Mouse (Mus musculus): ENCODE data around the gene Gm17078. TPM values are rescaled to one million over a fixed set of nuclear protein-coding genes. Genes with fewer than 3 reads are reported as not detected.
A peak's percentile ranks its signal among the peaks of the same experiment; 100 is the strongest.
"Not testable (repeated sequence)": the region's sequence is repeated elsewhere in the genome, so short reads cannot be mapped to it uniquely, and the experiment has no call there.

The Gm17078 gene
- not detected for total RNA-seq (2021)
- long read RNA-seq, experiment 1, result 0 reads
- long read RNA-seq, experiment 2, result 0 reads

GRCm38 (mm10) chr14:51611210-51611609 is at the start of gene Gm17078:
Gm17078 (minus strand) TSS chr14:51611310.
- DNase-seq (ENCODE audit: low spot score in 2 of 2), result no peak

DNA sequence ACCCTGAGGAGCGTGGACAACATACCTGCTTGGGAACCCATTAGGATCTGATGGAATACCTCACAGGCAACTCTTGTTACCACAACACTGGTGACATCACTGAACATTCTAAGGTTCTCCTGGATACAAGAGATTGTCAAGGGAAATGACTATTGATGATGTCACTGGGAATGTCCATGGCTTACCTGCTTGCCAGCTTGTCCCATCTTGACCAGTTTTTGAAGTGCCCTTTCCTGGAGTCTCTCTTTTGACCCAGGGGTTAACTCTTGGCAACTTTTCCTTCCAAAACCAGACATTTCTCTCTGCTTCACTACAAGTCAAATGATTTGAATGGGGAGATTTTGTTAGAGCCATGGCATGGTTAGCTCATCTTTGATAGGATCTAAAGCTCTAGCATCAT is 24.5 kb upstream of the Gm17078 start, which contains the start of gene Gm4181:
Gm4181 (minus strand) TSS at position 101 of the 400 bp plus-strand sequence.
- not testable (repeated sequence) for DNase-seq (ENCODE audit: low spot score in 2 of 2)

GRCm38 (mm10) chr14:51632426-51632825 is 21.3 kb upstream of the Gm17078 start:
- peak; percentile 8 to 26 for DNase-seq (ENCODE audit: low spot score in 2 of 2)

GRCm38 (mm10) chr14:51592039-51592438 is 19.1 kb downstream of the Gm17078 start, which contains the start of gene Gm17174:
Gm17174 (minus strand) TSS chr14:51592139.
- not testable (repeated sequence) for DNase-seq (ENCODE audit: low spot score in 2 of 2)

DNA sequence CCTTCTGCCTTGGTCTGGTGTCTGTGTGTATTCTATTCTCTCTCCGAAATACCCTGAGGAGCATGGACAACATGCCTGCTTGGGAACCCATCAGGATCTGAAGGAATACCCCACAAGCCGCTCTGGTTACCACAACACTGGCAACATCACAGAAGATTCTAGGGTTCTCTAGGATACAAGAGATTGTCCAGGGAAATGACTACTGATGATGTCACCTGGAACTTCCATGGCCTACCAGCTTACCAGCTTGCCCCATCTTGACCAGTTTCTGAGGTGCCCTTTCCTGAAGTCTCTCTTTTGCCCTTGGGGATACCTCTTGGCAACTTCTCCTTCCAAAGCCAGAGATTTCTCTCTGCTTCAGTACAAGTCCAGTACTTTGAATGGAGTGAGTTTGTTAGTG is 37.1 kb downstream of the Gm17078 start, which contains the start of gene Gm17175:
Gm17175 (minus strand) TSS at position 101 of the 400 bp plus-strand sequence.
- DNase-seq (ENCODE audit: low spot score in 2 of 2), result not testable (repeated sequence)

Other genes starting within 250 kb of the Gm17078 start
- gene Gm7247, start 249.6 kb downstream of the Gm17078 start, total RNA-seq (2021), result not detected
- not detected for gene Vmn2r88, start 200.5 kb downstream of the Gm17078 start, total RNA-seq (2021)
- gene Vmn2r89, start 159.5 kb downstream of the Gm17078 start, total RNA-seq (2021), result not detected
- not detected for gene Gm5622, start 58.5 kb downstream of the Gm17078 start, total RNA-seq (2021)
- not detected for gene Gm17175, start 37.2 kb downstream of the Gm17078 start, total RNA-seq (2021)
- not detected for gene Gm17174, start 19.2 kb downstream of the Gm17078 start, total RNA-seq (2021)
- gene Gm4181, start 24.4 kb upstream of the Gm17078 start, total RNA-seq (2021), result not detected
- not detected for gene Gm17079, start 84.2 kb upstream of the Gm17078 start, total RNA-seq (2021)
- gene Gm5800, start 105.9 kb upstream of the Gm17078 start, total RNA-seq (2021), result not detected
- gene Ang4, start 162.3 kb upstream of the Gm17078 start, total RNA-seq (2021), result not detected
- not detected for gene AY358078, start 188.7 kb upstream of the Gm17078 start, total RNA-seq (2021)
- gene Ear6, start 242.4 kb upstream of the Gm17078 start, total RNA-seq (2021), result under 1 TPM in 1 of 2 experiments, not detected in 1; 0.73 TPM

All from adrenal gland, postnatal 4 days (tissue).